Mouse (Mus musculus) regulatory T cell (primary cell): ENCODE results near the gene Tpst2.

ENCODE experiments used
- in situ Hi-C: fragments of 300-600 bp; cut with MboI, MseI; formaldehyde crosslinking; loops from one replicate; pipeline ENCODE4 v1.15.1; 2025; ENCODE audit warnings: high pct_unique_total_duplicates

The Tpst2 gene

DNA sequence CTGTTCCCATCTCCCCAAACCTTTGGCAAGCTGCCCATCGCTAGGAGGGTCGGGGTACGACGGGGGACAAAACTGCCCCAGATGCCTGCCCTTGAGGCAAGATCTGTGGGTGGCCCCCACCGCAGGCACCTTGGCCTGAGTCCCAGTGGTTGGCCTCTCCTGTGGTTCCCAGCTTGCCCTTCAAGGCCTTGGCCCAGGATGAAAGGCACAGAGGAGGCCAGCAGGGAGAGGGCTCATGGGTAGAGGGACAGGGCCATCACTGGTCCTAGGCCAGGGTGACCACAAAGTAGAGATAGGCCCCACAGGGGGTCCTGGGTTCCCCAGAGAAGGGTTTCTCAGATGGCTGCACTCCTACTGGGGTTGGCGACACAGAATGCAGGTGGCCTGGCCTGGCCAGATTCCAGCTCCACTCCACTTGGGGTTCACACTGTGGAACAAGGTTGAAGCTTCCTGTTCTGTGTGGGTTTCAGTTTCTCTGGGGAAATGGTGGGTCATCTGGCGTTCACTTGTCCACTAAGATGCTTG lies 22.1 kb upstream of the Tpst2 start:
- in situ Hi-C loops: loop anchor here (10.0 kb wide), 1 partner anchor 1730 kb away; no protein-coding TSS in a partner anchor

DNA sequence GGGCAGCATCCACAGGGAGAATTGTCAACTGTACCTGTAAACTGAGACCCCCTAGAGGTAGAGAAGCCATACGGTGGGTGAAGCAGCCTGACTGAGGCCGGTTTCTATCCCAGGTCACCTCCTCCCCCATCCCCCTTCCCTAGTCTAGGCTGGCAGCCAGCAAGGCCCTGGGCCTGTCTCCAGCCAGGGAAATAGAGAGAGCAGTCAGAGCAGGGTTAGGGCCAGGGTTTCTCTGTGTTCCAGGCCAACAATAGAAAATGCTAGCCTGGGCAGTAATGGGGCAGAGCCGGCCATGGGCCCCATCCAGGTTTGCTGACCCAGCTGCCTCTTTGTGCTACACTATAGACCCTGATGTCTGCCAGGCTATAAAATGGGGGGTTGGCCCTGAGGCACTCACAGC lies 21.1 kb upstream of the Tpst2 start, which contains the start of gene Crybb1:
Crybb1 (plus strand) TSS at position 390 of the 400 bp plus-strand sequence.
- in situ Hi-C loops: loop anchor here (10.0 kb wide), 1 partner anchor 1729 kb away; no protein-coding TSS in a partner anchor

DNA sequence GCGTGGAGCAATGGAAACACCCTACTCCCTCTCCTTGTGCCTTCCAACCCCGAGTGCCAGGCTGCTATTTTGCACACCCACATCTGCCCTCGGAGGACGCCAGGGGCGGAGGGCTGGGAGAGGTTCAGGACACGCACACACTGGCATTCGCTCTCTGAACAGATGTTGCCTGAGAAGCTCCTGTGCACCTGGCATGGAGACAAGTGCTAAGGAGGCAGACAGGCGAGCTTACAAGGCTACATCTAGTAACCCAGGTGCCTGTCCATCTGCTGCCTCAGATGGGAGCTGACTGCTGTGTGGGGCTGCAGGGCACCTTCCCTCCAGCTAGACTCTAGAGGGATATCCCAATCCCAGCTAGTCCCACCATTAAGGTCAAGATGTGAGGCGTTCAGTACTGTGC lies 20.0 kb upstream of the Tpst2 start:
- in situ Hi-C loops: loop anchor here (10.0 kb wide), 1 partner anchor 1728 kb away; no protein-coding TSS in a partner anchor

DNA sequence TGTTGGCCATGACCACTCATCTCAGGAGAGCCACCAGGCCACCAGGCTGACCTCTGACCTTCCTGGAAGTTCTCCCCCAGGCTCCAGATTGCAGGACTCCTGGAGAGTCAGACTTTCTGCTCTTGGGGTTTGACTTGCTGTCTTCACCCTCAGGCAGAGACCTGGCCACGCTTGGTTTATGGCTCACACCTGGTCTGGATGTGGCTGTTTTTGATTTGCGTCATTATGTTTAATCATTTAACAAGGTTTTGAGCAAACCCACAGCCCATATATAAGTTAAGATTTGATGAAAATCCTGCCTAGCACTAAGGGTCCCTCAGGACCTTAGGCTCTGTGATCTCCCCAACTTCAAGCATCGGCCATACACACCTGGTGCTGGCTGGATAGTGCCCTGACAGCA lies 18.6 kb upstream of the Tpst2 start:
- in situ Hi-C loops: loop anchor here (10.0 kb wide), 1 partner anchor 1727 kb away; no protein-coding TSS in a partner anchor

DNA sequence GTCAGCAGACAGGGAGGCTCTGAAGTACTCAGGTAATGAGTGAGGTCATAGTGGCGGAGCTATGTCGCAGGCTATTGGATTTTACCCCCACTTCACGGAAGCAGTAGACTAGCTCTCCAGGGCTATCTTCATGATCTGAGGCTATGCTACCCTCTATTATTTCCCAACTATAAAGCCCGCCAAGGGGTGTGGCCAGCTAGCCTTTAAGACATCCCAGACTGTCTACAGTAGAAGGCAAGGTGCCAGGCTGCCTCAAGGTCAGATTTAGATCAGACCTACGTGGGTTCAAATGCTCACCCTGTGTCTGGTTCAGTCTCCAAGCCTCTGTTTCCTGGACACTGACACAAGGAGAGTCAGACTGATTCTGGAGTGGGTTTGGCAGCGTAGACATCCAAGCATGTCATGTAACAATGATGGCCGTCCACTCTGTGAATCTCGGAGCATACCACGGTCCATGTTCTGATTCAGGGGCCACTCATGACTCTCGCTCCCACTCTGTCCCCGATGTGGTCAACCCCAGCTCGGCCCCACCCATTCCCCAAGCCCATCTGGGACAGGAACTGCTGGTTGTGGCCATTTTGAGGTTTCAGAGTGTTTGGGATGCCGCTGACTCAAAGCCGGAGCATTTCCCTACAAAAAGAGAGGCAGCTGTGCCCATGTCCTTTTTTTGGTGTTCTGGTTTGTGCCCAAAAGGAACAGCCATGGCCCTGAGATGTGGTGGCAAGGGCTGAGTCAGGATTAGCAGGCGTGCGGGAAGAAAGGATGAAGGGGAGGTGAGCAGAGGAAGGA lies 16.4 kb upstream of the Tpst2 start:
- in situ Hi-C loops: loop anchor here (10.0 kb wide), 1 partner anchor 1725 kb away; no protein-coding TSS in a partner anchor

DNA sequence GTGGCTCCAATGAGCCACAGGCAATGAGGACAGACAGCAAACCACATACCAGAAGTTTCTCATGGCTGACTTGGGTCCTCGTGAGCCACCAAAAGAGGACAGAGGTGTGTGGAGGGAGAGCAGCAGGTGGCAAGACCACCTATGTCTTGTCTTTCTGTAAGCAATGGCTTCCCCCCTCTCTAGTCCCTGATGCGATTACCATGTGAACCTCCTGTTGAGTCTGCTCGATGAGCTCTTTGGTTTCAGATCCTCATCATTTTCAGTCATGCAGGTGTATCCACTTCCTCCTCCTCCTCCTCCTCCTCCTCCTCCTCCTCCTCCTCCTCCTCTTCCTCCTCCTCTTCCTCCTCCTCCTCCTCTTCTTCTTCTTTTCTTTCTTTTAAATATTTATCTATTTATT lies 15.7 kb upstream of the Tpst2 start:
- in situ Hi-C loops: no loop called here

DNA sequence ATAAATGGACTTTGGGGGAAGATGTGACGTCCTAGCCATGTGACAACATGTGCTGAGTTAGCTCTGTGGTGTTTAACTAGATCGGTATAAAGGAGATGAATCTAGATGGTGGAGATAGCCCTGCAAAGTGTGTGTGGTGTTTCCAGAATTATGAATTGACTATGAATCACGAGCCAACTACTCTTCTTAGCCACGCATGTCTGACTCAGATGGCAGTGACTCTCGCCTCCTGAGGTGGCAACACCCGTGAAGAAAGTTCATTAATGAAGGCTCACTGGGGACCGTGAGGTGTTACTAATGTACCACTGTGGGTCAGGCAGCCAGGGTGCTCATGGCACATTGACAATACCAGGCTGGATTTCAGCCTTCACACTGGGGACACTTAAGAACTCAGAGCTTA lies 12.4 kb upstream of the Tpst2 start:
- in situ Hi-C loops: no loop called here

DNA sequence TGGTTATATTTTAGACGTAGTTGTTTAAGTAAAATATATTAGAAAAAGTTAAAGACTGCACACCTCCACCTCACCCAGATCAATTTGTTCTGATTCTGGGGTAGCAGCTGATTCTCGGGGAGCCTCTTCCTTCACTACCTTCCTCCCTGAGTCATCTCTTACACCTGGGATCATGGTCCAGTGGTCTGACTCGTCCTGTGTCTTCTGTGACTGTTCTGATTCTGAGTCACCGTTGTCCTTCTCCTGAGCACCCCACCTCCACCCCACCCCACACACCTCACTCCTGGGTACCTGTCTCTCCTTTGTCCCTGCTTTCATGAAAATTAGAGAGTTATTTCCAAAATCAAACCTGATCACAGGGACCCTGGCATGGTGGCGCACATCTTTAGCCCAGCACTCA lies 11.4 kb upstream of the Tpst2 start:
- in situ Hi-C loops: no loop called here

DNA sequence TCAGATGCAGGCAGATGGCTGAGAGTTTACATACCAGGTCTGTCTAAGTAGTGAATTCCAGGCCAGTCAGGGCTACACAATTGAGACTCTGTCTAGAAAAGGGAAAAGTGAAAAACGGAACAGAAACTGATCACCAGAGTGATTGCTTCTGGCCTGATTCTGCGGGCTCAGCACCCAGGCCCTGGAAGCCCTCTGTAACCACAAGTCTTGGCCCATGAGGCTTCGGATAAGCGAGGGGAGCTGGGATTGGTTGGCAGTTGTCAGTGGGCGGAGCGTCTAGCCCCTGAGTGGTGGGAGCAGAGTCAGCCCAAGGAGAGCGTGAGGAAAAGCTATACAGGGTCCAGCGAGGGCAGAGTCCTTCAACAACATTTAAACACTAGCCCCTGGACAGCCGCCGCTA lies 11.0 kb upstream of the Tpst2 start:
- in situ Hi-C loops: no loop called here

DNA sequence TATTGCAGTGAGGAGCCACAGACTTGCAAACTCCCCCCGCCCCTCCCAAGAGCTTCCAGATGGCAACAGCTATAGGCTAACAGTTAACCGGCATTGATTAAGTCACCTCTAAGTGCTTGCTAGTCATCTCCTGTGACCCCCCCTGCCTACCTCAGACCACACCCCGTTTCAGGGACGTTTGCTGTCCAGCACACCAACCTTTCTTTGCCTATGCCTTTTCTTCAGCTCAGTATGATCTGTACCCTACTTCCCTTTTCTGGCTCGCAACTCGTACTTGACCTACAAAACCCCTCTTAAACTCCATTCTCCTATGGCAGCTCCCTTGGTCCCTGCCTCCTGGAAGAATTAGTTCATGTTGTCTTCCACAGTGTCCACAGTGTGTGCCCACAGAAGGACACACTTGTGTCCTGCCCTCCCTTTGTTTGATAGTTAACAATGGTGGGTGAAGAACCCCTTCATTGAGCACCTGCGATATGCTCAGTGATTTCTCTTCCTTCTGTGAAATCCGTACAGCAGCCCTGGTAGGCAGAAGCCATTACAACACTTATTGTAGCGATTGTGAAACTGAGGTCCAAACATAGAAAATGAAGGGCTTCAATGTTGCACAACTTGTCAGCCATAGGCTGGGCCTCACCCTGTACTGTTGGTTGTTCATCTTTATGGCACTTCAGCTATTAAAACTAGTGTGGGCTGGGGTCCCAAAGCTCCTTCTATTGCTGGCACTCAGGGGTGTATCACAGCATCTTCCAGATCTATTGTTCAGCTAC lies 10.3 kb upstream of the Tpst2 start:
- in situ Hi-C loops: no loop called here

DNA sequence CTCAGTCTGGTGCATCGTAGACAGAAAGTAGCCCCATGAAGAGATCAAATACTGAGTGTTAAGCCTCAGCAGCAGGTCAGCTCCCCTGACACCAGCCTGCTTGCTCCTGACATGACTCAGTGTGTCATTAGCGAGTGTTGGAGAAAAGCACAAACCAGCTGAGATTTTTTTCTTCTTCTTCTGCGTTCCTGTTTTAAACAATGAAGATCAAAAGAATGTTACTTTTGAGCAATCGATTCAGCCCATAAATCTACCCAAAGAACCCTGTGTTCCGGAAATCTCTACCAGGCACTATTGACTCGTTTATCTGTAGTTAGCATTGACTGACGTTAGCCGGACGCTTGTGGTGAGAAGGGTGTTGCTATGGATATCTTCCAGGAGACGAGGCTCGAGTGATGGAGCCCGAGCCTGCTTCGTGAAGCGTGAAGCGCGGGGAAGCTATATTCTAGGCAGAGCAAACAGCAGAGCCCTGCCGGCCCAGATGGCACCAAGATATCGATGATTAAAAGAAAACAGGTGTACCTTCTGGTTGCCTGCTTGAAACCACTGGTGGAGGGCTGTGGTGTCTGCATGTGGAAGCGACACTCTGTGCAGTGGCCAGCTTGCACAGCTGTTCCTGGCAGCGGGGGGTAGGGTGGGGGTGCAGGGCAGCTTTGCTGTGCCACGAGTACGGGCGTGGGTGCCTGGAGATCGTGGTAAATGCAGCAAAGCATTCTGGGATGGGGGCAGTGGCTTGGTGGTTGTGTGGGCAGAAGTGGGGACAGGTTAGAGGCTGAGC lies 5.5 kb upstream of the Tpst2 start:
- in situ Hi-C loops: loop anchor here (5.0 to 10.0 kb wide), 2 partner anchors 864 to 1471 kb away; no protein-coding TSS in a partner anchor

DNA sequence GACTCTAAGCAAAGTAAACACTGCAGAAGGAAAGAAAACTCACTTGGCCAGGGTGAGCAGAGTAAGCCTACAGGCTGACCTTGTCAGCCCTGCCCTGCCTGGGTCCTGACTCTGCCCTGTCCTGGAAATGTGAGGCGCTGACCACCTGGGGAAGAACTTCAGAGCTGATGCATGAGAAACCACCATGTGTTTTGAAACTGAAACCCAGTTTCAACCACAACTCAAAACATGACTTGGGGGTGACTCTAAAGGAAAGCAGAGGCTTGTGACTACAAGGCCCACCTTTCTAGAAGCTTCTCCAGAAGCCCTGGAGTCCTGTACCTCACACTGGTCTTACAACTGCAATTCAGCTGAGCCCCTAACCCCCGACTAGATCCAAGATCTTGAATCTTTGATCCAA lies 3.6 kb upstream of the Tpst2 start:
- in situ Hi-C loops: loop anchor here (5.0 to 10.0 kb wide), 2 partner anchors 862 to 1469 kb away; no protein-coding TSS in a partner anchor

DNA sequence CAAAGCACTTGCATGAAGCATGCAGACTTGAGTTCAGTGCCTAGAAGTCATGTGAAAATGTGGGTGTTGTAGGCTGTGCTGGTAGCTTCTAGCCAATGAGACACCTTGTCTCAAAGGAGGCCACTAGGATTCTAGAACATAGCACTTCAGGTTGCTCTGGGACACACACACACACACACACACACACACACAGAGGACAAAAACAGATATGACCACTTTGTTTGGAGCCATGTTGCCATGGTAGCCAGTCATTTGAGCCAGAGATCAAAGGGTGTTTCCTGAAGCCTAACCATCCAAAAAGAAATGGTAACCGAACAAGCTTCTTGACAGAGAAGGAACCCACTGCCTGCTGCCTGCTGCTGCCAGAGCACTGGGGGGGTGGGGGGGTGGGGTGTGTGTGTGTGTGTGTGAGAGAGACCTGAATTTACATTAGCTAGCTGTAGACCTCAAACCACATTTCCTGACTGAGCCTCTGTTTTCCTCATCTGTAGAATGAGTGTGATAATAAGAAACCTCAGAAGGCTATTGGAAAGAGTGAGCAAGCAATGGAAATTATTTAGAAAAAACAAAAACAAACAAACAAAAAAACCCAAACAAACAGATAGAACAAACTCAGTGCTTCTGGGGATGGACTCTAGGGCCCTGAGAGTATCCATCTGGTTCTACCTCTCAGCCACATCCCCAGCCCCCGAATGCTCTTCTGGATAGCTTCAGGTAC lies 2.6 kb upstream of the Tpst2 start:
- in situ Hi-C loops: loop anchor here (5.0 to 10.0 kb wide), 2 partner anchors 861 to 1468 kb away; no protein-coding TSS in a partner anchor

DNA sequence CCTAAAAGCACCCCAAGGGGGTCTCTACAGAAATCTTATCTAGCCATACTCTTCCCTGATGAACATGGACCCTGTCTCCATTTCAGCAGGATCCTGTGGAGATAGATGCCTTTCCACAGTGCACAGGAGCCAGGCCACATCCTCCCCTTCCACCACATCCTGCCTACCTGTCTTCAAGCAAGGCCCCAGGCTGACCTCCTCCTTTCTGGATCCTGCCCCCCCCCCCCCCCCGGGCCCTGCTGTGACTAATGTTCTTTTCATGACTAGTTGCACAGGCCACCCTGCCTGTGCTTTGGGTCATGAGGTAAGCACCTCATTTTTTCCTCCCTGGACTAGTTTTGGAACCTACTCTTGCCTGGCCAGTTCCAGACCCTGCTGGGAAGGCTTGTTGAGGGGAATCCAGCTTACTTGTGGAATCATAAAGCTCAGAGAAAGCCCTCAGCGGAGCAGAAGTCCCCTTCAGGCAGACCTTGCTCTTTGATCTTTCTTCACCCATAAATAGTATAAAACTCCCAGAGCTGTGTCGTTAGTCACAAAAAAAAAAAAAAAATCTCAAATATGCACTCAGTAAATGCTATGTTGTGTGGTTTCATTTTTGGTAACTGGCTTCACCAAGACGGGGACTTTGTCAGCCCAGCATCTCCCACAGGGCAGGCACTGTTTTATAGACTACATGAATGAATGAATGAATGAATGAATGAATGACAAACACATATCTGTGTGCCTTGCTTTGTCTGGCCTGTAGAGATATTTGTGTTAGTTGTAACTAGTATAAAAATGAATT lies 1.3 kb upstream of the Tpst2 start:
- in situ Hi-C loops: loop anchor here (10.0 kb wide), 1 partner anchor 860 kb away; no protein-coding TSS in a partner anchor

DNA sequence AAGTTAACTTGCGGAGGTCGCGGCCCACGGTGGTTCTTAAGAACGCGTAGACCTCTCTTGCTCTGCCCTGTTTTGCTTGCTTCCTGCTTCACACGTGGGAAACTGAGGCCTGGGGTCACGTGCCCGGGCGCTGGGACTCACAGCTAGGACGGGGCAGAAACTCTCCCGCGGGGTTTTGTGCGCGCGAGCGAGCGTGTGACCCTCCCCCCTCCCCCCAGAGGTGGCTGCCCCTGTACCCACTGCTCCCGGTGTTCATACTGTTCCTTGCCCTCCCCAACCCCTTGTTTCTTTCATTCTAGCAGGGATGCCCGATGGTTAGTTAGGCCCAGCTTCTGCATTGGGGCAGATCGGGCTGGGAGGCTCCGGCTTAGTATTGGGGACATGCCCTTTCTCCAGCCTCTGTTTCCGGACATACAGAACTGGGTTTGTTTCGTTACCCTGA lies 437 bp downstream of the Tpst2 start:
- in situ Hi-C loops: loop anchor here (10.0 kb wide), 1 partner anchor 858 kb away; no protein-coding TSS in a partner anchor

DNA sequence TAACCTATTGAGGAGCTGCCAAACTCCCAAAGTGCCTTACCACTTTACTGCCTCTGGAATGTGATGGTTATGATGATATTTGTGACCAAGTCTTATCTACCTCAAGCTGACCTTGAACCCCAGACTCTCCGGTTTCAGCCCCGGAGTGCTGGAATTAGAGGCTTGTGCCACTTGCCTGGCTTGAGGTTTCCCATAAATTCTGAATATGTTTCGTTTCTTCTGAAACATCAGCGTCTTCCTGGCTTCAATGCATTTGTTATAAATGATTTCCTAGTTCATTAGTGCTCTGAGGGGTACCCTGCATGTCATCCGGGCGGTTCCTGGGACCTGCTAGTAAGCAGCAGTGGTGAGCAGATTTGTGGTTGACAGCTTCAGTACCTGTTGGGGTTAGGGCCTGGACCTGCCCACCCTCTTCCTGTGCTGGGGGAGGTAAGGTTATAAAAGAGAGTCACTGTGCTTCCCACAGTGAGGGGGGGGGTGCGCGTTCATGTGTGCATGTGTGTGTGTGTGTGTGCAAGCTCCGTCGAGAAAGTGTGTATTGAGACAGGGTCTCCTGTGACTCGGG lies 1.5 kb downstream of the Tpst2 start:
- in situ Hi-C loops: loop anchor here (10.0 kb wide), 1 partner anchor 857 kb away; no protein-coding TSS in a partner anchor

DNA sequence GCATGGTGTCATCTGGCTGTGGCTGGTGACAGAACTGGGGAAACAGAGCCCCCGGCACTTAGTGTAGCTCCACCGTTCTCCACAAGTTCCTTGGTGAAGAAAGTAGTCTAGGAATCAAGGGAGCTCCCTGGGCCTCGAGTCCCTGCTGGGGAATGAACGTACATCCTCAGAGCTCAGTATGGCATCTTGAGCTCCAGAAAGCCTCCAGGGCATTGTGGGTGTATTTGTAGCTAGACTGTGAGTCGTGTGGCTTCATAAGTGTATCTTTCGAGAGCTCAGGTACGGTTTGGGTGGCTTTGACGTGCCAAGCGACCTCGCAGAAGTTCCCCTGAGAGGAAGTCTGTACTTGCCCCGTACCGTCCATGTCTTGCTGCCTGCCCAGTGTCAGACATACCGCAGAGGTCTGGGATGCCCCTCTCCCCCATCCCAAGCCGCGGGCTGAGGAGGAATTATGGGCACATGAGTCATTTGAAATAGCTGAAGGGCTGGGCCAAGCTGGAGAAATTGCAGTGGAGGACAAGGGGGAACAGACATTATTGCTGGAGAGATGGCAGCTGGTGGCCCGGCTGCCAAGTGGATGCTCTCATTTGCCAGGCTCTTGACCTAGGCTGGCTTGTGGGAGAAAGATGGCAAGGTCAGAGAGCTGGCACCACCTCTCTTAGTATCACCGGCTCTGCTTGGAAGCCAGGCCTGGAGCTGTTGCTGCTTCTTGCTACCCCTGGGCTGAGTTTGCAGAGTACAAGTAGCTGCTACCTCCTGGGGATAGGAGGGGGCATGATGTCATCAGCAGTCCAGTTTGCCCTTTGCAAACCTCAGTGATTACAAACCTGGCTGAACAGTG lies 2.9 kb downstream of the Tpst2 start:
- in situ Hi-C loops: loop anchor here (10.0 kb wide), 1 partner anchor 855 kb away; no protein-coding TSS in a partner anchor

DNA sequence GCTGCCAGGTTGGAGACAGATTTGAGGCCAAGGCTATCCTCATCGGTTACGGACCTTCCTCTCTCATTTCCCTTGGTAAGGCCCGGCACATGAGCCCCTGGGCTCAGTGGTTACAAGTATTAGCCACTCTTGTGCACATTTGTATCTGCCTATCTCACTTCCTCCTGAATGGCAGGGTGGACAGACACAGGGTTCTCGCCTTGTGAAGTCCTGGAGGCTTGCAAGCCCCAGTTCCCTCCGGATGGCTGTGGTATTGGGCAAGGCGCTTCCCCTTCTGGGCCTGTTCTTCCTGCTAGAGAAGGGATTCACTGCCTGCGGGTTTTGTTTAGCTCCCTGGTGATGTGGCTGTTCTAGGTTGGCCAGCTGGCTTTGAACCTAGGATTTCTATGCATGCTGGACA lies 3.7 kb downstream of the Tpst2 start:
- in situ Hi-C loops: no loop called here
